Mouse (Mus musculus) stomach, postnatal 0 days (tissue): ENCODE data around the gene Nr5a2.

ENCODE experiments used
- CTCF ChIP-seq: IDR thresholded peaks from 2 replicates; pipeline ENCODE4 v1.5.1; 2016; ENCODE audit warnings: antibody characterized with exemption, low read depth, mild to moderate bottlenecking, moderate library complexity
- EP300 ChIP-seq: optimal IDR thresholded peaks from 2 replicates; pipeline ENCODE3; 2016; ENCODE audit warnings: antibody characterized with exemption

GRCm38 (mm10) chr1:136952609-136953311 lies 7.5 kb downstream of the Nr5a2 start:
- TF ChIP-seq CTCF (no peak), EP300 (no peak)
